Mouse (Mus musculus): ENCODE data around the gene Atf6b. TPM values are rescaled to one million over a fixed set of nuclear protein-coding genes. Genes with fewer than 3 reads are reported as not detected.

Gene Atf6b
- total RNA-seq, 1 experiment, result 55.7 TPM

DNA sequence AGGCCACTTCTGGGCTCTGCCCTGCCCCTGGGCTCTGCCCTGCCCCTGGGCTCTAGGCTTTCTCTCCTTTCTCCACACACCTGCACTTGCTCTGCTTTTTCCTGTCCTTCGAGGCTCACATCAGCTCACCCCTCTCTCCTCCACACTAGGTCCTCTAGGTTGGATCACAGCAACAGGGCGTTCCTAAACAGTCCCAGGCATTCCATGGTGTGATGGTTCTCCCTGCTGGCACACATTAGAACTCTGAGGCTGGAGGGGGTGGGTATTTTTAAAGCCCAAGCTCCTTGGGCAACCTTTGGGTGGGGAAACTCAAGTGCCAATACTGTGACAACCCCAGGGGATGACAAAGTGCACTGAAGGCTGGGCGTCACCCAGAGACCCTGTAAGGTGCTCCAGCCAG is 9.5 kb upstream of the Atf6b start:
- DNase-seq (ENCODE audit: low read depth, low spot score), result no peak
- H3K9ac ChIP-seq (ENCODE audit: insufficient read depth, low read depth, low read length, poor library complexity, severe bottlenecking), result no peak overlapping the region
- no peaks in the 10 kb centered on the region for H3K36me3 ChIP-seq (ENCODE audit: control insufficient read depth, insufficient read depth, low read length, poor library complexity, severe bottlenecking)
- in situ Hi-C loops (cut with MboI; ENCODE audit: low sequenced_read_pairs in 2 of 2, unreplicated experiment in 2 of 2), result no loop called here
- no peak overlapping the region for H3K4me3 ChIP-seq (ENCODE audit: insufficient read depth in 1 of 2, low read depth in 1 of 2, low read length in 2 of 2, poor library complexity in 1 of 2, severe bottlenecking in 1 of 2)
- 0 out of 4 replicates have a peak, but pooled peaks cover 0 to 3% of the 10 kb centered on the region in 2 experiments for H3K4me1 ChIP-seq (ENCODE audit: control insufficient read depth in 2 of 2, insufficient read depth in 2 of 2, low read length in 2 of 2, poor library complexity in 1 of 2)
- H3K9me3 ChIP-seq (ENCODE audit: control insufficient read depth, insufficient read depth, low read depth, low read length), result no peaks in the 10 kb centered on the region
- H3K27ac ChIP-seq (ENCODE audit: insufficient read depth, low read depth, low read length, poor library complexity, severe bottlenecking), result no peak overlapping the region
- TF ChIP-seq HCFC1 (IDR thresholded peaks at IDR 0.05; ENCODE audit: borderline replicate concordance, insufficient read depth, low read length), result no peak
- TF ChIP-seq ZNF384 (IDR thresholded peaks at IDR 0.05; ENCODE audit: low read depth, low read length), result no peak
- TF ChIP-seq MAFK (IDR thresholded peaks at IDR 0.05; ENCODE audit: insufficient read depth, low read depth, low read length), result no peak
- TF ChIP-seq CHD2 (IDR thresholded peaks at IDR 0.05; ENCODE audit: low read depth, low read length), result no peak
- TF ChIP-seq ZC3H11A (IDR thresholded peaks at IDR 0.05; ENCODE audit: borderline replicate concordance, low read depth, low read length), result no peak

DNA sequence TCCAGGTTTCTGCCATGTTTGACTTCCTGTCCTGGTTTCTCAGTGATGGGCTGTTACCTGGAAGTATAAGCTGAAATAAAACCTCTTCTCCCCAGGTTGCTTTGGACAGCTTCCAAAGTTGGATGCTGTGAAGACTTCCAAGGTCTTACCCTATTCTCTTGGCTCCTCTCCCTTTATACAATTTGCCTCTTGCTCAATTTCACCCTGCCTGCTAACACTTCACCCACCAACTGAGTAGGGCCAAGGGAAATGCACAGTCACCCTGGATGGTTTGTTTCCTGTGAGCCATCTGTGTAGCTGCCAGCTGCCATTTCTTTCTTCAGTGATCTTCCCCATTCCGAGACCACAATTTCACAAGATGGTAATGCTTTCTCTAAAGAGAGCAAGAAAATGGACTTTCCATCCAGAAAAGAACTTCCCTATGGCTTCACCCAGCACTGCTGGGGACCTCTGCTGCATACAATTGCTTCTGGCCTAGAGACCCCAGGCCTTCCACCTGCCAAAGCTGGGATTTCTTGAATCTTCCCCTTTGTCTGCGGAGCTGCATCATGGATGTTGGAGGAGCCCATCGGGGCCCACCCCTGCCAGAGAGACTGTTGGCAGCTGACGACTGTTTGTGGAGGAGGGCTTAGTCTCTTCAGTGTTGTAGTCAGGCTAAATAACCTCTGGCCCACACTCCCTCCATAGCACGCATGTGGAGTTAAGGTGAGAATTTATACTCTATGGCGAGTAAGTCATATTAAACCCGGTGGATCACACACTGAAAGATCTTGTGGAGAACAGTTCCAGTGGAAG is 7.3 kb upstream of the Atf6b start:
- Histone ChIP-seq H3K4me1 (ENCODE audit: control insufficient read depth in 2 of 2, insufficient read depth in 2 of 2, low read length in 2 of 2, poor library complexity in 1 of 2) (peaks cover 0 to 1% of the 10 kb centered on the region in 2 experiments; a peak in 1 of 4 replicates), H3K36me3 (ENCODE audit: control insufficient read depth, insufficient read depth, low read length, poor library complexity, severe bottlenecking) (no peaks in the 10 kb centered on the region), H3K9me3 (ENCODE audit: control insufficient read depth, insufficient read depth, low read depth, low read length) (no peaks in the 10 kb centered on the region), H3K4me3 (ENCODE audit: insufficient read depth in 1 of 2, low read depth in 1 of 2, low read length in 2 of 2, poor library complexity in 1 of 2, severe bottlenecking in 1 of 2) (no peak overlapping the region), H3K9ac (ENCODE audit: insufficient read depth, low read depth, low read length, poor library complexity, severe bottlenecking) (no peak overlapping the region), H3K27ac (ENCODE audit: insufficient read depth, low read depth, low read length, poor library complexity, severe bottlenecking) (no peak overlapping the region)
- no peak for DNase-seq (ENCODE audit: low read depth, low spot score)
- TF ChIP-seq ZNF384 (IDR thresholded peaks at IDR 0.05; ENCODE audit: low read depth, low read length) (no peak), MAFK (IDR thresholded peaks at IDR 0.05; ENCODE audit: insufficient read depth, low read depth, low read length) (no peak), ZC3H11A (IDR thresholded peaks at IDR 0.05; ENCODE audit: borderline replicate concordance, low read depth, low read length) (no peak), CHD2 (IDR thresholded peaks at IDR 0.05; ENCODE audit: low read depth, low read length) (no peak), HCFC1 (IDR thresholded peaks at IDR 0.05; ENCODE audit: borderline replicate concordance, insufficient read depth, low read length) (no peak)
- in situ Hi-C loops (cut with MboI; ENCODE audit: low sequenced_read_pairs in 2 of 2, unreplicated experiment in 2 of 2), result no loop called here

DNA sequence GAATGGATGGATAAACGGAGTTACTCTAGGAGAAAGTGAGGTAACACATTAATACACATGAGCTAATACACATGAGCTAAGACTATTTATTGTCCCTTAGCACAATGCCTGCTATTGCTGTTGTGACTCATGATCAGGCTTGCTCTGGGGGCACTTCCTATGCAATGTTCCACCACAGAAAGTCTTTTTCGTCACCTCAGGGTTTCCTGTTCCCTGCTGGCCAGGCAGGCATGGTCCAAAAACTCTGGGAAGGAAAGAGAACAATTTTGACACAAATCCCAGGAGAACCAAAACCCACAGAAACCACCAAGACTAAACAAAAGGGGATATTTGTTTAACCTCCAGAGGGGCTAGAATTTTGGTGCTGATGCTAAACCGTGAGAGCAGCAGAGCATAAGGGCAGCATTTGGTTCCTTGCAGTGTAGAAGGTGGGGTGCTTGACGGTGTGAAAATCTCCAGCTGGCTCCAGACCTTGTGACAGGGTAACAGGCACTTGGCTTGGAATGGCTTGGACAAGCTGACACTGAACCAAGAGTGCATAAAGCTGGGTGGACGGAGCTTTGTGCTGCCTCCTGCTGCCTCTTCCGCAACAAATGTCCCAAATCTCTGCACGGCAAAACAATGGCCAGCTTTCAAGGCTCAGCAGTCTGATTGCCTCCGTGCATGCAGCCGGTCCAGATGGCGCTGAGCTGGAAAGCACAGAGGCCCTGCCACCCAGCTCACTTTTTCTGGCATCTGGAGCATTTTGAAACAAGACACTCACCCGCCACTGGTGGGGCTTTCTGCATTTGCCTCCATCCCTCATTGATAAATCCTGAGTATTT is 6.0 kb upstream of the Atf6b start:
- no peak overlapping the region for H3K4me3 ChIP-seq (ENCODE audit: insufficient read depth in 1 of 2, low read depth in 1 of 2, low read length in 2 of 2, poor library complexity in 1 of 2, severe bottlenecking in 1 of 2)
- TF ChIP-seq HCFC1 (IDR thresholded peaks at IDR 0.05; ENCODE audit: borderline replicate concordance, insufficient read depth, low read length) (no peak), ZC3H11A (IDR thresholded peaks at IDR 0.05; ENCODE audit: borderline replicate concordance, low read depth, low read length) (no peak), CHD2 (IDR thresholded peaks at IDR 0.05; ENCODE audit: low read depth, low read length) (no peak), ZNF384 (IDR thresholded peaks at IDR 0.05; ENCODE audit: low read depth, low read length) (no peak), MAFK (IDR thresholded peaks at IDR 0.05; ENCODE audit: insufficient read depth, low read depth, low read length) (no peak)
- H3K36me3 ChIP-seq (ENCODE audit: control insufficient read depth, insufficient read depth, low read length, poor library complexity, severe bottlenecking), result no peaks in the 10 kb centered on the region
- no peaks in the 10 kb centered on the region for H3K9me3 ChIP-seq (ENCODE audit: control insufficient read depth, insufficient read depth, low read depth, low read length)
- in situ Hi-C loops (cut with MboI; ENCODE audit: low sequenced_read_pairs in 2 of 2, unreplicated experiment in 2 of 2), result no loop called here
- H3K4me1 ChIP-seq (ENCODE audit: control insufficient read depth in 2 of 2, insufficient read depth in 2 of 2, low read length in 2 of 2, poor library complexity in 1 of 2), result peaks cover 0 to 6% of the 10 kb centered on the region in 2 experiments; a peak in 2 of 4 replicates
- H3K9ac ChIP-seq (ENCODE audit: insufficient read depth, low read depth, low read length, poor library complexity, severe bottlenecking), result no peak overlapping the region
- DNase-seq (ENCODE audit: low read depth, low spot score), result no peak
- H3K27ac ChIP-seq (ENCODE audit: insufficient read depth, low read depth, low read length, poor library complexity, severe bottlenecking), result no peak overlapping the region

DNA sequence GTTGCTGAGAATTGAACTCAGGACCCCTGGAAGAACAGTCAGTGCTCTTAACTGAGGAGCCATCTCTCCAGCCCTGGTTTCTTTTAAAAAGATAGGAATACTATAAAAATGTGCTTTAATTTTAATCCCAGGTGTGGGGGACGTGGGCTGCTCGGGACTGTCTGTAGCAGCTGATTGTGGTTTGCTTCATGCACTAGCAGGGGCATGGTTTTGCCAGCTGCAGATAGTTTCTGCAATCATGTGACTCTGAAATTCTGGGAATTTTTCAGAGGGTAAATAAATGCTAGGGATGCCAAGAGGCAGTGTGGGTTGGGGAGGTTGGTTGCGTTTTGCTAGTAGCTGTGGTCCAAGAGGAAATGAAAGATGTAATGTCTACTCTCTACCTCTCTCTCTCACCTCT is 5.0 kb upstream of the Atf6b start:
- H3K36me3 ChIP-seq (ENCODE audit: control insufficient read depth, insufficient read depth, low read length, poor library complexity, severe bottlenecking), result no peaks in the 10 kb centered on the region
- DNase-seq (ENCODE audit: low read depth, low spot score), result no peak
- H3K4me3 ChIP-seq (ENCODE audit: insufficient read depth in 1 of 2, low read depth in 1 of 2, low read length in 2 of 2, poor library complexity in 1 of 2, severe bottlenecking in 1 of 2), result no peak overlapping the region
- in situ Hi-C loops (cut with MboI; ENCODE audit: low sequenced_read_pairs in 2 of 2, unreplicated experiment in 2 of 2), result no loop called here
- peaks cover 0 to 9% of the 10 kb centered on the region in 2 experiments; a peak in 2 of 4 replicates for H3K4me1 ChIP-seq (ENCODE audit: control insufficient read depth in 2 of 2, insufficient read depth in 2 of 2, low read length in 2 of 2, poor library complexity in 1 of 2)
- no peak for TF ChIP-seq HCFC1 (IDR thresholded peaks at IDR 0.05; ENCODE audit: borderline replicate concordance, insufficient read depth, low read length)
- TF ChIP-seq MAFK (IDR thresholded peaks at IDR 0.05; ENCODE audit: insufficient read depth, low read depth, low read length), result no peak
- no peak for TF ChIP-seq ZC3H11A (IDR thresholded peaks at IDR 0.05; ENCODE audit: borderline replicate concordance, low read depth, low read length)
- H3K27ac ChIP-seq (ENCODE audit: insufficient read depth, low read depth, low read length, poor library complexity, severe bottlenecking), result no peak overlapping the region
- H3K9ac ChIP-seq (ENCODE audit: insufficient read depth, low read depth, low read length, poor library complexity, severe bottlenecking), result no peak overlapping the region
- H3K9me3 ChIP-seq (ENCODE audit: control insufficient read depth, insufficient read depth, low read depth, low read length), result no peaks in the 10 kb centered on the region

All from ES-E14 (cell line).